Mouse (Mus musculus) thymus, adult 2 months (tissue): ENCODE results near the gene Ntmt1. TPM values are rescaled to one million over a fixed set of nuclear protein-coding genes. Genes with fewer than 3 reads are reported as not detected.
A peak's percentile ranks its signal among the peaks of the same experiment; 100 is the strongest.

Source experiments
- DNase-seq: peaks from one replicate; pipeline ENCODE4 v3.0.0; 2021
- H3K27ac ChIP-seq: fragments of 200-500 bp; 2 replicates; pipeline ENCODE4 v1.5.1; 2012; ENCODE audit warnings: low read length, control low read depth; ENCODE audit not compliant: control insufficient read depth, insufficient read depth
- H3K27me3 ChIP-seq: fragments of 200-500 bp; 2 replicates; pipeline ENCODE4 v1.6.1; 2012; ENCODE audit warnings: mild to moderate bottlenecking, low read length, moderate library complexity, mixed read lengths; ENCODE audit not compliant: control insufficient read depth, insufficient read depth
- H3K36me3 ChIP-seq: fragments of 200-500 bp; 2 replicates; pipeline ENCODE4 v1.6.1; 2012; ENCODE audit warnings: mild to moderate bottlenecking, low read length, moderate library complexity; ENCODE audit not compliant: control insufficient read depth, insufficient read depth
- H3K4me1 ChIP-seq: fragments of 200-500 bp; replicated peaks from 2 replicates; pipeline ENCODE4 v1.6.1; 2012; ENCODE audit warnings: low read length; ENCODE audit not compliant: control insufficient read depth, insufficient read depth
- H3K4me3 ChIP-seq: fragments of 200-500 bp; 2 replicates; pipeline ENCODE4 v1.5.1; 2012; ENCODE audit warnings: mild to moderate bottlenecking, low read length, control low read depth, moderate library complexity; ENCODE audit not compliant: control insufficient read depth, insufficient read depth
- CTCF ChIP-seq: fragments of 200-500 bp; IDR thresholded peaks from 2 replicates; pipeline ENCODE4 v1.5.1; 2012; ENCODE audit warnings: mild to moderate bottlenecking, control low read depth, low read length, moderate library complexity, borderline replicate concordance; ENCODE audit not compliant: control insufficient read depth, poor library complexity, insufficient read depth; ENCODE audit errors: extremely low read depth
- POLR2A ChIP-seq: fragments of 200-500 bp; IDR thresholded peaks from 2 replicates; pipeline ENCODE4 v1.6.1; 2012; ENCODE audit warnings: mild to moderate bottlenecking, low read length, control low read depth, moderate library complexity; ENCODE audit not compliant: control insufficient read depth, poor library complexity, insufficient read depth; ENCODE audit errors: extremely low read depth
- WGBS: fragments of 180-500 bp; shearing (Covaris S2); methylation state at CpG from one replicate; pipeline ENCODE4 v1.1.7; 2018; 5-methylcytosine and 5-hydroxymethylcytosine counted together
- polyA plus RNA-seq: library from polyadenylated mRNA; depleted of rRNA; stranded (reverse); fragments of >200 nt; gene quantifications from 2 replicates; pipeline ENCODE4 v1.2.3, GENCODE M21; 2012

Ntmt1 gene
- polyA plus RNA-seq, 1 experiment = 33.9 TPM

GRCm38 (mm10) chr2:30816383-30816782, 8.8 kb downstream of the Ntmt1 start:
- WGBS = 100% methylated on average over 1 of the region's 1 CpGs
- no peaks in the 10 kb centered on the region for H3K36me3 ChIP-seq
- no peak overlapping the region for H3K4me3 ChIP-seq
- no peaks in the 10 kb centered on the region for H3K27me3 ChIP-seq
- H3K4me1 ChIP-seq = no peaks in the 10 kb centered on the region
- no peak overlapping the region for H3K27ac ChIP-seq
- TF ChIP-seq CTCF (no peak), POLR2A (no peak)
- DNase-seq = no peak

GRCm38 (mm10) chr2:30819873-30820272, 12.2 kb downstream of the Ntmt1 start:
- TF ChIP-seq CTCF (no peak), POLR2A (no peak)
- WGBS = 98% methylated on average over 5 of the region's 5 CpGs
- H3K27ac ChIP-seq = no peak overlapping the region
- DNase-seq = no peak
- peaks cover 22% of the 10 kb centered on the region for H3K36me3 ChIP-seq
- no peak overlapping the region for H3K4me3 ChIP-seq
- no peaks in the 10 kb centered on the region for H3K4me1 ChIP-seq
- H3K27me3 ChIP-seq = no peaks in the 10 kb centered on the region

DNA sequence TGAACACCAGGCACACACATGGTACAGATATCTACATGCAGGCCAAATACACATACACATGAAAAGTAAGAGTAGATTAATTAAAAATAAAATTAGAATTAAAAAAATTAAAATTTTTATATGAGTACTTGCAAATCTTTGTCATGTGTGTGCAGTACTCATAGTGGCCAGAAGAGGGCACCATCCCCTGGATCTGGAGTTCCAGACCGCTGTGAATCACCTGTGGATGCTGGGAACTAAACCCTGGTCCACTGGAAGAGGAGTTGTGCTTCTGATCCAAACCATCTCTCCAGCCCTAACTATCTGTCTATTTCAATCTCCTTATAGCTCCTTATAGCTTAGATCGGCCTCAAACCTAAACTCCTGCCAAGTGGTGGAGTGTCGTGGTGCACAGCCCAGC, 13.4 kb downstream of the Ntmt1 start:
- no peaks in the 10 kb centered on the region for H3K4me1 ChIP-seq
- H3K36me3 ChIP-seq = peaks cover 22% of the 10 kb centered on the region
- no peak overlapping the region for H3K4me3 ChIP-seq
- TF ChIP-seq POLR2A (no peak), CTCF (peak; percentile 23; the same call in 1 of the 2 replicates)
- over 99% methylated on average over 3 of the region's 3 CpGs for WGBS
- H3K27ac ChIP-seq = no peak overlapping the region
- DNase-seq = no peak
- no peaks in the 10 kb centered on the region for H3K27me3 ChIP-seq

GRCm38 (mm10) chr2:30822460-30822859, 14.8 kb downstream of the Ntmt1 start:
- H3K27ac ChIP-seq = no peak overlapping the region

DNA sequence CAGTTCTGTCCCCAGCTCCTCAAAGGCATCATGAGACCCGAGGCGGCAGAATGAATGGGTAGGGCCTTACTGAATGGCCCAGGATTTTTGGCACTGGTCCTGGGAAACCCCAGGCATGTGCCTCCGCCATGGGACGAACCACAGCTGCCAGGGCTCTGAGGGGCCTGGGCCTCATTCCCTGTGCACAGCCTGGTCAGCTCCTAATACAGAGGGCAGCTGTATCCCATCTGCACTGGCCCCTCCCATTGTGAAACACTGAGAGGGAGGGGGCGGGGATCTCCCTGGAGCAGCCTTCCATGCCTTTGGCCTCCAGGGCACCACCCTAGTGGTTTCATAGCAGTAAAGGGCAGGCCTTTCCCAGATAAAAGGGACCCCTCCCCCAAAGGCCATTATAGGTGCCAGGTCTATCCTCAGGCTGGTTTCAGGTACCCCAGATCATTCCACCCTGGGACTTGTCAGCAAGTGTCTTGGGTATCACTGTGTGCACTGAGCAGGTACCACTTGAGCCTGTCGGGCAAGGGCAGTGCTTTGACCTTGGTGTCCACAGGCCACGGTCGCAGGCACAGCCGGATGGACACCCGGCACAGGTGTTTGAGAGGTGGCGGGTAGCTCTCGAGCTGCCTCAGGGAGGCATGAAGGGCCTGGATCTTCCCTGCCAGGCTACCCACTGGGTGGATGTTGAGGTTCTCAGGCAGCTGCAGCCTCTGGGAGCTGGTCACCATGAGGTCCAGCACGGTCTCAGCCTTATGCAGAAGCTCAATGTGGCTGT, 15.9 kb downstream of the Ntmt1 start:
- WGBS = 97% methylated on average over 13 of the region's 13 CpGs
- H3K36me3 ChIP-seq = peaks cover 22% of the 10 kb centered on the region
- TF ChIP-seq CTCF (no peak), POLR2A (no peak)
- H3K4me1 ChIP-seq = peaks cover 15% of the 10 kb centered on the region
- H3K4me3 ChIP-seq = no peak overlapping the region
- no peak overlapping the region for H3K27ac ChIP-seq
- no peaks in the 10 kb centered on the region for H3K27me3 ChIP-seq
- no peak for DNase-seq

More at GRCm38 (mm10) chr2:30822460-30822859, 14.8 kb downstream of the Ntmt1 start:
- no peak overlapping the region for H3K4me3 ChIP-seq
- H3K36me3 ChIP-seq = peaks cover 22% of the 10 kb centered on the region
- H3K27me3 ChIP-seq = no peaks in the 10 kb centered on the region
- WGBS = 97% methylated on average over 8 of the region's 8 CpGs
- H3K4me1 ChIP-seq = peaks cover 9% of the 10 kb centered on the region
- TF ChIP-seq CTCF (no peak), POLR2A (no peak)
- DNase-seq = no peak

GRCm38 (mm10) chr2:30826825-30827748, 19.5 kb downstream of the Ntmt1 start:
- 0 out of 2 replicates have a peak, but pooled peaks have one; percentile 16 for TF ChIP-seq CTCF
- no peak for TF ChIP-seq POLR2A
- peak overlapping the region; percentile 69 for H3K4me3 ChIP-seq
- H3K36me3 ChIP-seq = peaks cover 22% of the 10 kb centered on the region
- no peak overlapping the region for H3K27ac ChIP-seq
- peak; percentile 43 for DNase-seq
- WGBS = 38% methylated on average over 26 of the region's 26 CpGs
- H3K4me1 ChIP-seq = peaks cover 15% of the 10 kb centered on the region
- no peaks in the 10 kb centered on the region for H3K27me3 ChIP-seq

DNA sequence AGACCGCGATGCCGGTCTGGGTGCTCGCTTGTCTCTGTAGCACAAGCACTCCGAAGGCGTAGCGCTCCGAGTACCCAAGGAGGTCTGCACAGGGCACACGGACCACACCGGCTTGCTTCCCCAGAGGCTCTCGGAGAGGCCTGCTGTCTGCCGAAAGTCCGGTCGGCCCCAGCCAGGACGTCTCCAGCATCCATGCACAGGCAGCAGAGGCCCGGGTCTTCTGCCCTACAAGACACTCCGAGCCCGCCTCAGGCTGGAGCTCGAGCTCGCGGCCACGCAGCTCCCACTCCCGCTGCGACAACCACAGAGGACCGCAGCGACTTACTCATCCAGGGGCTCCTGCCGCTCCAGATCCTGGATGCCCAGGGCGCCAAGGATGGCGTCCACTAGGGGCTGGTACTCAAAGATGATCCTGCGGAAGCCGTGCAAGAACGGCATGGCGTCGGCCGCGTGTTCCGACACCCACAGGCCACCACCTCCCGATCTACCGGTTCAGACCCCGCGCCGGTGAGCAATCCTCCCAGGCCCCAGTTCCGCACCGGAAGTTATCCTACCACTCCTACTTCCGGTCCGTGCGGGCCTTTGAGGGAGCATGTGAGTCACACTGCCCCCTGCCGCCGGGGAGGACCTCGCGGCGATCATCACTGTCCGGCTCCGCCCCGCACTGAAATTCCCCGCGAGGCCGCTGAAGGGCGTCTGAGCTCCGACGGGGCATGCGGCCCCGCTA, 20.3 kb downstream of the Ntmt1 start:
- no peaks in the 10 kb centered on the region for H3K27me3 ChIP-seq
- no peak overlapping the region for H3K27ac ChIP-seq
- DNase-seq = peak; percentile 93
- peaks cover 15% of the 10 kb centered on the region for H3K36me3 ChIP-seq
- TF ChIP-seq CTCF = peak; percentile 96
- TF ChIP-seq POLR2A = 0 out of 2 replicates have a peak, but pooled peaks have one; percentile 27
- H3K4me3 ChIP-seq = peak overlapping the region; percentile 69
- under 1% methylated on average over 63 of the region's 63 CpGs for WGBS
- H3K4me1 ChIP-seq = peaks cover 15% of the 10 kb centered on the region
